Mouse (Mus musculus) heart, adult 18-20 months (tissue): ENCODE results near the gene Slc27a3. TPM values are rescaled to one million over a fixed set of nuclear protein-coding genes. Genes with fewer than 3 reads are reported as not detected.

Experiments
- DNase-seq, 2 experiments: peaks; one replicate each; pipeline ENCODE4 v3.0.0; 2021 to 2022; ENCODE audit warnings: mixed read lengths in 1 of 2
- long read RNA-seq, 2 experiments: library from polyadenylated mRNA; stranded (forward); transcript quantifications; one replicate each; pipeline ENCODE4 v2.0.0; 2021
- total RNA-seq, 2 experiments: library from RNA; stranded (reverse); gene quantifications; 2 replicates each; pipeline ENCODE4 v1.2.3; 2021

The Slc27a3 gene
- total RNA-seq, result under 1 TPM; 0.50 to 0.62 TPM
- long read RNA-seq, experiment 1, result 0 reads
- long read RNA-seq, experiment 2, partial matches to known transcripts, result 0 of 1 reads
- long read RNA-seq, experiment 2, other reads (novel, unspliced or antisense), result 0 of 1 reads

DNA sequence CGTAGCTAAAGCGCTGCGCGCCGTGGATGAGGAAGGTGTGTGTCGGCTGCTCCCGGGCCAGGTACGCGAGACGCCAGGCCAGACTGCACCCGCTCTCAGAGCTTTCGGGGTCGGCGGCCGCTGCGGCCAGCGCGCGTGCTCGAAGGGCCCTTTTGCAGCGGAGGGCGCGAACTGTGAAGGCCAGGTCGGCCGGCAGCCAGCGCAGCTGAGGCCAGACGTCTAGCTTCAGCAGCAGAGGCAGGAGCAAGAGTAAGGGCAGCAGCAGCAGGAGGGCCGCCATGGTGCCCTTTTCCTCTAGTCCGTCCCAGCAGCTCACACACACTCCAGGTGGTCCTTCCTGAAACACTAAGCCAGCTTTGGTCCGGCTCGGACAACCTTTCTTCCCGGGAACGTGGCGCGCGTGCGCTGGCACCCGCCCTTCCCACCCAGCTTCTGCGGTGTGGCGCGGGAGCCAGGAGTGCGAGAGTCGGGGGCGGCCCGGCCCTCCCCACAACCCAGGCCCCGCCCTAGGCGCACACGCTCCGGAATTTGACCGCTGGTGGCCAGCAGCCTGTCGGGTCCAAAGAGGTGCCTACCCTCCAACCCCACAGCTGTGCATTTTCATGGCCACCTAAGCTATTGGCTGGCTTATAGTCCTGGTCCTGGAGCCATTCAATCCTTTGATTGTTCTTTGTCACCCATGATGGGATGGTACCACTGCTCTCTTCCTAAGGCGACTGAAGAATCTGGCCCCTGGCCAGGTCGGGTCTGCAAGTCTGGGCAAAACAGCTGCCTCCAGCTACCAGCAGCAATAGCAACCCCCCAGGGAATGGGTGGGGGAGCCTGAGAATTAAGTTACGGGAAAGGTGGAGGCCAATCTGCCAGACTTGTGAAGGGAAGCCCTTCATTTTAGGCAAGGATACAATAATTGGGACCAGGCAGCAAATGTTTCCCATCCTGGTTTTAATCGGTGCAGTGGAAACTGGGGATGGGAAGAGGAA is at the start of gene Slc27a3:
Gene Slc27a3 (minus strand): TSS at position 428 of the 980 bp plus-strand sequence.
- DNase-seq, result peak; percentile 42 to 54

GRCm38 (mm10) chr3:90437131-90437530 is 47.4 kb upstream of the Slc27a3 start:
- no peak for DNase-seq

- DNase-seq, result no peak
These were observed 44.5 kb upstream of the Slc27a3 start for GRCm38 (mm10) chr3:90434073-90434730.

DNA sequence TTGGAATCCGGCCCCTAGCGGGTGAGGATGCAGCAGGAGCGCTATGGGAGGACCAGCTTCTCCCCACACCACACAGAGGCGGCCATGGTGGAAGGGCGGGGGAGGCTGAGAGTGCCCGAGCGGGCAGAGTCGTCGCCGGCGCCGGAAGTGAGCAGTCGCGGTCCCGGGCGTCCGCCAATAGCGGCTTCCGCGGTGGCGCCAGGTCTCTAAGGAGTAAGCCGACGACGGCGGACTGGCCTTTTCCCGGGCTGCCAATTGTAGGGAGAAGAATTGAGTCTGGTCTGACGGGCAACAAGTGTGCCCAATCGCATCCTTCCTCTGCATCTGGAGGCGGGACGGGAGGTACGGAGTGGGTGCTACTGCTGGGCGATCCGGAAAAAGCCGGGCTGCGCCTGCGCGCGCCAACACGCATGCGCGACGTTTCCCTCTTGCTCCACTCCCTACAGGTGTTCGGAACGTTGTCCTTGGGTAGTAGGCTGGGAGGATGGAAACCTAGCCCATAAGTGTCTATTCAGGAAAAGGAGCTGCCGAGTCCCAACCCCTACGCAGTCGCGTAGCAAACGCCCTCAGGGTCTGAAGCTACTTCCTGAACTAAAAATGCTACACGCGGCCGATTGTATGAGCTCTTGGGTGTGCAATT is 43.8 kb upstream of the Slc27a3 start, which contains the start of gene Ints3:
Gene Ints3 (minus strand): TSS at position 242 of the 640 bp plus-strand sequence.
- peak; percentile 100 for DNase-seq

GRCm38 (mm10) chr3:90432811-90433219 is 43.1 kb upstream of the Slc27a3 start:
- peak in 1 of 2 experiments; percentile 68 for DNase-seq

DNA sequence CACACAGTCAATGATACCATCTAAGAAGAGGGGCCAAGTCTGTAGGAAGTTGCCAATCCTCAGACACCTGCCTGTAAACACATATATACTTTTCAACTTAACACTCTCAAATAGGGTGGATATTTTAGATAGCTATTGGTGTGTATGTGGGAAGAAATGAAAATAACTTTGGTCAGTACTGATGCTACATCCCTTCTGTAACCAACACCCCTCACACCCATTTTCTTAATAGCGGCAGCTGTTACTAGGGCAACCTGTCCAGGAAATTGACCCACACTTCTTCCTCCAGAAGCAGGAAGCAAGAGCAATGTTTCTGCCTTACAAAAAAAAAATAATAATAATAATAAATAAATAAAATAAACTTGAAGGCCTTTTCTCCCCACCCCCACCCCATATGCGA is 42.6 kb upstream of the Slc27a3 start:
- DNase-seq, result no peak

- DNase-seq, result no peak
These were observed 39.8 kb upstream of the Slc27a3 start for GRCm38 (mm10) chr3:90429576-90429975.

GRCm38 (mm10) chr3:90428186-90428585 is 38.4 kb upstream of the Slc27a3 start:
- DNase-seq, result peak in 1 of 2 experiments; percentile 50

GRCm38 (mm10) chr3:90427574-90427973 is 37.8 kb upstream of the Slc27a3 start:
- DNase-seq, result peak in 1 of 2 experiments; percentile 38

GRCm38 (mm10) chr3:90425499-90425898 is 35.8 kb upstream of the Slc27a3 start:
- DNase-seq, result no peak

GRCm38 (mm10) chr3:90423549-90423948 is 33.8 kb upstream of the Slc27a3 start:
- DNase-seq, result no peak

- DNase-seq, result no peak
These were observed 31.0 kb upstream of the Slc27a3 start for GRCm38 (mm10) chr3:90420696-90421095.

DNA sequence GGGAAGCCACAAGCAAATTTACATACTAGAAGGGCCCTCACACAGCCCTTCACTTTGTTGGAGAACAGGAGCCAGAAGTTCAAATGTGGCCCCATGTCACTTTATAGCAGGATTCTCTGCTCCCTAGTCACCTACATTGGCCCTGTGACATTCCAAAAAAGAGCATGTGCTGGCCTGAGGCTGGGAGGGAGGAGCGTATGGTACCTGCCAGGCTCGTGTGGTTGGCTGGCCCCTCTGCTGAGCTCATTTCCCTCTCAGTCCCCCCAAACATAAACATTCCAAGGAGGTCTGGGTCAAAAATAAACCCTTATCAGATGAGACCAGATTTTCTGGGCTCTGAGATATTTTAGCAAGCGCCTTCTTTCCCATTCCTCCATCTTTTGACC is 23.3 kb upstream of the Slc27a3 start:
- no peak for DNase-seq

DNA sequence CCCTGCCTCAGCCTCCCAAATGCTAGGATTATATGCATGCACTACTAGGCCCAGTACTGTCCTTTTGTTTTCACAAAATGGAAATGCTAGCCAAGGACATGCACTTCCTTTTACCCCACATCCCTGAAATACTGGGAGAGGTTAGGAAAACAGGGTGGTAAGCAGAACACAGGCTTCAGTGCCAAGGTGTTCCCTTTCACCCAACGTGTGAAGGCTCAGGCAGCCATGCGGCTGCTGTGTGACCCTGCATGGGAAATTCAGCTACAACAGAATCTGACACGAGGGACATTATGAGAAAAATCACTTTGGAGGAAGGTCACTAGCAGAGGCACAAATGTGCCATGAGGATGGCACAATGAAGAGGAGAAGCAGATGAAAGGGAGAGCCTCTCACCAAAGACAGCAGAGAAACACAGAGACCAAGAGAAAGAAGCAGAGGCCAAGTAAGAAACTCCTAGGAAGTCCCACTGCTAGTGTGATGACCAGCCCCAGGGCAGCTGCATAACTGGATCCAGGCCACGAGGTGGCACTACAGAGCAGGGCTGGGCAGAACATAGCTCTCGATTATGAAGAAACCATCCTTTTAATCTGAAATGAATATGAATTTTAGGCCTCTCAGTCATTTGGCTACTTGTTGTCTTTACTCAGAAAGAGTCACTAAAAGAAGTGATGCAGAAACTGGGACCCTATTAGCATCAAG is 22.7 kb upstream of the Slc27a3 start:
- DNase-seq, result peak; percentile 78 to 87

DNA sequence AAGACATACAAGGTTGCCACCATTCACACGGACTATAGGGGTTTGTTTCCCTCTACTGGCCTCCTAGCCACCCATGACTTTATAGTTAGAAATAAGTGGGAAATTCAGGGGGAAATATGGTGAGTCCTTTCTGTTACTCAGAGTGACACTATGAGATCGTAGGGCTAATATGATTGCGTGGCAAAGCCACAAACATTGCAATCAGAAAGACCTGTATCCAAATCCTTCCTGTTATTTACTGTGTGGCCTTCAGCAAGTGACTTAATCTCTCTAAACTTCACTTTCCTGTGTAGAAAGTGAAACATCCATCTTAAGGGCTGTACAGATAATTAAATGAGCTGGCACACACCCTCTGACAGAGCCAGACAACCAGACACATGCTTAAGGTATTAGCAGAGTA is 19.0 kb upstream of the Slc27a3 start:
- no peak for DNase-seq

- no peak for DNase-seq
These were observed 16.7 kb upstream of the Slc27a3 start for GRCm38 (mm10) chr3:90406414-90406813.

GRCm38 (mm10) chr3:90404609-90405008 is 14.9 kb upstream of the Slc27a3 start:
- no peak for DNase-seq

GRCm38 (mm10) chr3:90404121-90404520 is 14.4 kb upstream of the Slc27a3 start:
- no peak for DNase-seq

DNA sequence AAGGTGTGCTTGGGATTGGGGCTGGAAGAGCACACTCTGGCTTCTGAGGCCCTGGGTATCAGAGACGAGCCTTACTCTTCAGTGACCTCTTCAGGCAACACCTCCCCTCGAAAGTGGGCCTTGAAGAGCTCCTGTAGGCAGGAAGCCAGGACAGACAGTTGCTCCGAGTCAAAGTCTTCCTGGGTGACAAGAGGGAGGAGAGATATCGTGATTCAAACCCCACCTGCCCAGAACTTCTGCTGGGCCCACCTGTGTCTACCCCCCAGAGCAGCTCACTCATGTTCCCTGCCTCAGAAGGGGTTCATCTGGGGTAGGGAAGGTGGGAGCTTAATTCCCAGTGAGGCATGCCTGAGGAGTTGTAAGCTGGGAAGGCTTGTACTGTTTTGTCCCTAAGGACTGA is 11.3 kb upstream of the Slc27a3 start:
- DNase-seq, result no peak

GRCm38 (mm10) chr3:90395629-90396028 is 5.9 kb upstream of the Slc27a3 start:
- no peak for DNase-seq

DNA sequence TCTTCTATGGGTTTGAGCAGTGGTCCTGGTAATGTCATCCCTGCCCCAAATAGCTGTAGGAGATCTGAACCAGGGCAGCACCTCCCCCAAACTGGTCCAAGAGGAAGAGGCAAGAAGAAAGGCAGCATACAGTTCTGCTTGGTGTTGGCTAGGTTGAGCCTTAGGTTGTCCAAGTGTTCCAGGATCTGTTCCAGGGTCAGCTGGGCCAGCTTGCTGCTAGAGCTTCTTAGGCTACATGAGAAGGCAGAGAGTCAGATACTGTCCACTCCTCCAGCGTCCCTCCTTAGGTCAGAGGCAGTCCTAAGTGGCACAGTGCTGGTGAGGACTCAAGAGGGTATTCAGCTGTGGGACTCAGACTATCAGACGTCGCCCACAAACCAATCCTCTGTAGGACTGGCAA is 2.9 kb upstream of the Slc27a3 start:
- no peak for DNase-seq

DNA sequence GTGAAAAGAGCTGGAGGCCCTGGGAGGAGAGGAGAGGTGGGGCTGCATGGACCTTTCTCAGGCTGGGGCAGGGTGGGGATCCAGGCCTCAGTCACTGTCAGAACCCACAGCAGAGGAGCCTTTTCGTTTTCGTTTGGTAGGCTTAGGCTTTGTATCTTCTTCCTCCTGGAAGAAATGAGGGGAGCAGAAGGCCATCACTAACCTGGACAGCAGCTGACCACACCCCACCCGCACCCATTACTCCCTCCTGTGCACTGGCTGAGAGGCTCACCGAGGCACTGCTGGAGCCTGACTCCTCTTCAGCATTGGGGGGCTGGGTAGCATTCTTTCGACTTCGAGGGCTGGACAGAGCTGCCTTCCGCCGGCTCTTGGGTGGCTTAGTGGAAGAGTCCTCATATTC is 2.2 kb upstream of the Slc27a3 start:
- no peak for DNase-seq
